Mouse (Mus musculus) layer of hippocampus, adult 18-20 months (tissue): Measurements from ENCODE around the gene Gatc. TPM values are rescaled to one million over a fixed set of nuclear protein-coding genes. Genes with fewer than 3 reads are reported as not detected.
"Not testable (repeated sequence)": the region's sequence is repeated elsewhere in the genome, so short reads cannot be mapped to it uniquely, and the experiment has no call there.

Experiments
- DNase-seq, 2 experiments: peaks; one replicate each; pipeline ENCODE4 v3.0.0; 2022; ENCODE audit warnings: low spot score in 2 of 2
- total RNA-seq, 2 experiments: library from RNA; stranded (reverse); gene quantifications; 2 replicates each; pipeline ENCODE4 v1.2.3; 2021

Gatc gene
- total RNA-seq, 2 experiments from 2014 or later = 17.9 to 21.8 TPM

GRCm38 (mm10) chr5:115333626-115334025, 7.4 kb downstream of the Gatc start:
- DNase-seq = no peak

DNA sequence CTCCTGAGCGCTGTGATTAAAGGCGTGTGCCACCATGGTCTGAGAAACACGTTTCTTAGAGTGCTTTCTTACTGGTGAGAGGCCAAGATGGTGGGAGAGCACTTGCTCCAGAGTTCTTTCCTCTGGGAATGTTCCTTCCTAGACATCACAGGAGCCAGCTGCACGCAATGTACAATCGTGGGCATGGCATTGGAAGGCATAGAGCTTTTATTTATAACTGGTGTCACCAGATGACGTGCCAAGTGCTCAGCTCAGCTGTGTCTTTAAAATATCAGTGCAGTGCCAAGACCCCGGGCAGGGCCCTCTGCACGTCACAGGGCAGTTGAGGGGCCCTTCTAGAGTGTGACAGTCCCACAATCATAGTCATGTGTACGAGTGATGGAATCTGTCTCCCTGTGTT, 10.0 kb downstream of the Gatc start:
- peak in 1 of 2 experiments; percentile 71 for DNase-seq

DNA sequence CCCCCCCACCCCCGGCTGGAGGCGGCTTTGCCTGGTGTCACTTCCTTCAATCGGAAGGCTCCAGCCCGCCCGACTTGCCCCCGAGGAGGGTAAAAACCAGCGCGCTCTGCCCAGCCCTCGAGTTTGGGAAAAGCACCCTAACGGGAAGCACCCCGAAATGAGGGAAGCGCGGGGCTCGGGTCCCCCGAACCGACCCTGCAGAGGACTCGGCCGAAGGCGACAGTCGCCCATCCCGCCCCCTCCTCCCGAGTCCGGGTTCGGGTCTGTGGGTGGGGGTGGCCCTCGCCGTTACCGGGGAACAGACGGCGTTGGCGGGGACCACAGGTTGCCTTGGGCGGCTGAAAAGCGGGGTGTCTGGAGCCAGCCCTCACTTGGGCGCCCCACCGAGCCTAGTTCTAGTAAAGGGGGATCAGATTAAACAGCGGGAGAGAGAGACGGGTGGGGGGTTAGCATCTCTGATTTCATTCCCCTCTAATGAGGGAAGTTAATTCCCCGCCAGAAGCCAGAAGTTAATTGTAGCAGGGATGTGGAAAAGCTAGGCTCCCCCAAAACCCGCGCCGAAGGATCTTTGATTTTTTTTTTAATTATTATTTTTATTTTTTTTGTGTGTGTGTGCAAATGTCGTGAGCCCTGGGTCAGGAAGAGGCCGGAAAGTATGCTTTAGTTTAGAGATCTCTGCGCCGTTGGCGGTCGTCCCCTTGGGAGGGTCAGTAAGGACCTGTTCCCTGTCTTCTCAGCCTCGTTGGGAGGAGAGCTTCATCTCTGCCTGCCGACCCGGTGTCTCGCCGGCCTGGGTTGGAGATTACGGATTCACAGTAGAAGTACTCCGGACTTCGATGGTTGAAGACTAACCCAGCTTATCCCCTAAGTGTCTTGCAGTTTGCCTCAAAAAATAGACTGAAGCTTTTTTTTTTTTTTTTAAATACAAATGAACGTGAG, 13.1 kb downstream of the Gatc start:
- DNase-seq = peak; percentile 43 to 48

GRCm38 (mm10) chr5:115326875-115327609, 13.9 kb downstream of the Gatc start, which contains the start of gene Srsf9:
Srsf9 (plus strand) TSS chr5:115327177.
- peak; percentile 91 to 96 for DNase-seq

DNA sequence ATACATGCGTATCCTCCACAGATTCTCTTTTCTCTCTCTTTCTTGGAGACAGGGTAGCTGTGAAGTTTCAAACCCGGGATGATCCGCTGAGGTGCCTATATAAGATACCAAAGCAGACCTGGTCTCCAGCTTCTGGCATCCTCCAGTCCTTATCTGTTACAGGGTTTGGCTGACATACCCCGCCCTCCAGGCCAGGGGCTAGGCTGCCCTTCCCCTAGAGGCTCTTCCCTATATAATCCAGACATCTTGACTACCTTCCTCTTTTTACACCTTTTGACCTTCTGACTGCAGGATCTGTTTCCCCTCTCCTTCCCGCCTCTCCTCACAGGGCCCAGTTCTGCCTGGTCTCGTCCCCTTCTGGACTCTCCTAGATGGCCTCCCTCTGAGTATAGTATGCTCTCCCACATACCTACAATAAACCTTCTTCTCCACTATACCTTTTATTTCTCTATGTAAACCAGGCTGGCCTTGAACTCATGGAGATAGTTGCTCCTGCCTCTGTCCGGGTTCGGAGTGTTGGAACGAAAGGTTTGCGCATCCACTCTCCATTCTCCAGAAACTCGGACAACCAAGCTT, 14.6 kb downstream of the Gatc start:
- no peak for DNase-seq

DNA sequence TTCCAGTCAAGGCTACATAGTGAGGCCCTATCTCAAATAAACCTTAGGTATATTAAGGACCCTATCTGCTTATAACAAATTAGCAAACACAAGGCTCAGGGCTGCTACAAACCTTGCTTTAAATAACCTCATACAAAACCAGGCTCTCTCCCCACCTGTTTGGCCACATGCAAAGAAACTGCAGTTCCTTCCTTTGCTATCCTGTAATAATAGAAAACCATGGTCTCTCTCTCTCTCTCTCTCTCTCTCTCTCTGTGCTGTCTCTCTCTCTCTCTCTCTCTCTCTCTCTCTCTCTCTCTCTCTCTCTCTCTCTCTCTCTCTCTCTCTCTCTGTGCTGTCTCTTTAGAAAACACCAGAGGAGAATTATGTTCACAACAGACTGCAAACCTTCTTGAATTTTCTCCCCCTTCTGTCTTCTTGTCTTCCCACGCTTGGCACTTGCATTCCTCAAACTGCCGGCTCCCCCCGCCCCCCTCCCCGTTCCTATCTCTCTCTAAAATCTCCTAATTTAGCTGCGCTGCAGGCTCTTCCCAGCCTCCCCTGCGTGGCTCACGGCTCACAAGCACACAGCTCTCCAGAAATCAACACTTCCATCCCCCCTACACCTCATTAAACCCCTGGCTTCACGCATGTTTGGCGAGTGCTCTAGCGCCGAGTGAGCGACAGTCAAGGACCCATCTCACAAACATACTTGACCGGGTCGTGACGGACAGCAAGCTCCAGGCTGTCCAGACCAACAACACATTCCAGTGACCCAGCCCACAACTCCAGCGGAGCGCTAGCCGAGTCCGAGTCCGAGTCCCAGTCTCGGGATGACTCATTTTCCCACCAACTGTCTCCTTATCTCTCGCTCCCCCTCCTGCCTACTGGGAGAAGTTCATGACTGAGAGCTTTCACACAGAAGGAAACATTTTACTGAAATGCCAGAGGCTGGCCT, 21.7 kb downstream of the Gatc start:
- DNase-seq = peak; percentile 79 to 84

GRCm38 (mm10) chr5:115317645-115318328, 23.2 kb downstream of the Gatc start:
- no peak for DNase-seq

- DNase-seq = no peak
These were observed 23.9 kb downstream of the Gatc start for GRCm38 (mm10) chr5:115316968-115317644.

GRCm38 (mm10) chr5:115313668-115313943, 27.4 kb downstream of the Gatc start:
- no peak for DNase-seq

GRCm38 (mm10) chr5:115312816-115313667, 27.9 kb downstream of the Gatc start:
- no peak for DNase-seq

DNA sequence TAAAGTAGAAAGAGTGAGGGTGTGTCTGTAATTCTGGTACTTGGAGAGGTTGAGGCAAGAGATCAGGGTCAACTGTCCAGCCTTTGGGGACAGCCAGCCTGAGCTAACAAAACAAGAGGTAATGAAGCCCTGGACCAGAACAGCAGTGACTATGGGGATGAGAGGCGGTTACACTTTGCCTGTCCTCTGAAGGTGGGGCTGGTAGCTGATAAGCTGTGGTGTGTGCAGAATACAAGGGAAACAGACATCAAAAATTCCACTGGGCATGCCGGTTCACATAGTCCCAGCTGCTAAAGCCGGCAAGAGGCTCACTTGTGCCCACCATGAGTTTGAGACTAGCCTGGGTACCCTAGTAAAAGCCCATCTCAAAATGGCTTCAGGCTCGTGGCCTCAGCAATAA, 28.6 kb downstream of the Gatc start:
- DNase-seq = no peak

- not testable (repeated sequence) for DNase-seq
These were observed 38.8 kb downstream of the Gatc start for GRCm38 (mm10) chr5:115302190-115302589.

- no peak for DNase-seq
These were observed 39.4 kb downstream of the Gatc start for GRCm38 (mm10) chr5:115301615-115302014.

DNA sequence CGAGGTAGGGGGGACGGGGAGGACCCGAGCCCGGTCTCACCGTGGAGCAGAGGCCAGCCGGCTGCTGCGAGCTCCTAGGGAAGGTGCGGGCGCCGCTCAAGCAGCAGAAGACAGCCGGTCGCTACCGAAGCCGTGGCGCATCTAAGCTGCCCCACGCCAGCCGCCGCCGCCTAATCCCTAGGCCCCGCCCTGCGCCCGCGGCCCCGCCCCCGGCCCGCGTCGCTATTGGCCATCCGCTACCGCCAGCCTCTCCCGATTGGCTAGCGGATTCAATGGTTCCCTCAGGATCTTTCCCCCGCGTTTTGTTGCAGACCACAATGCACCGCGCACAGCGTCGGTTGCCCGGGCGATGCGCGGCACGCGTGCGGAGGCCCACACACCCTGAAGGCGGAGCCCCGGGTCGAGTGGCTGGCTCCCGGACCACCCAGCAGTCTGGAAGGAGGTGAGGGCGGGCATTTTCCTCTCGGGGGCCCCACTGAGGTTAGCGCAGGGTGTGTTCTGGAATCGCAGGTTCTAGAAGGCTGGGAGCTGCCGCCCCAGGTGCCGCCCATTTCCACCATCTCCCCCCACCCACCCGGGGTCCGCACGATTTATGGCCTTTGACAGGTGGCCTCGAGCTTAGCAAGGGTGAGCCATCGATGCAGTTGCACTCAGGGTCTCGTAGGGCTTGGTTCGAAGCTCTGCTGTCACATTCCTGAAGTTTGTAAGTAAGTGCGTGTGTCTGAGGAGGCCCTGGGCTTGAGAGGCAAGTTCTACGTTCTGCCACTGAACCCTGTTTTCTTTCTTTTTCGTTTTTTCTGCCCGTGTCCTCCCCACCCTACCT, 40.0 kb downstream of the Gatc start, which contains the start of gene Dynll1:
Gene Dynll1 (minus strand): TSS at position 208 of the 823 bp plus-strand sequence.
- peak; percentile 99 to 100 for DNase-seq

GRCm38 (mm10) chr5:115300035-115300744, 40.8 kb downstream of the Gatc start:
- peak; percentile 67 to 69 for DNase-seq

DNA sequence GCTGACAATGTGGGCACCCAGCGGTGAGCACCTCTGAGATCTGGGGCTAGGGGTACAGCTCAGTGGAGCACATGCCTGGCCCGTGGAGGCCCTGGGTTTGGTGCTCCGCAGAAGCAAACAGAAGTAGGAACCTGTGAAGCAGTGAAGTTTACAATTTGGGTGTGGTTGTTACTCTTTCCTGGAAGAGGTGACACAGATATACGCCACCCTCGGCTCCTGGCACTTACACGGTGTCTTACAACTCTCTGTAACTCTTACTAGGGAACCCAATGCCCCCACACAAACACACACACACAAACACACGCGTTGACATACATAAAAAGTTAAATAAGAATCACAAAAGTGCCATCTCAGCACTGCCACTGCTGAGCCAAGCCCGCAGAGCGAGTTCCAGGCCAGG, 44.6 kb downstream of the Gatc start:
- no peak for DNase-seq

GRCm38 (mm10) chr5:115294173-115294572, 46.8 kb downstream of the Gatc start:
- DNase-seq = no peak
